In the genomic region with DNA sequence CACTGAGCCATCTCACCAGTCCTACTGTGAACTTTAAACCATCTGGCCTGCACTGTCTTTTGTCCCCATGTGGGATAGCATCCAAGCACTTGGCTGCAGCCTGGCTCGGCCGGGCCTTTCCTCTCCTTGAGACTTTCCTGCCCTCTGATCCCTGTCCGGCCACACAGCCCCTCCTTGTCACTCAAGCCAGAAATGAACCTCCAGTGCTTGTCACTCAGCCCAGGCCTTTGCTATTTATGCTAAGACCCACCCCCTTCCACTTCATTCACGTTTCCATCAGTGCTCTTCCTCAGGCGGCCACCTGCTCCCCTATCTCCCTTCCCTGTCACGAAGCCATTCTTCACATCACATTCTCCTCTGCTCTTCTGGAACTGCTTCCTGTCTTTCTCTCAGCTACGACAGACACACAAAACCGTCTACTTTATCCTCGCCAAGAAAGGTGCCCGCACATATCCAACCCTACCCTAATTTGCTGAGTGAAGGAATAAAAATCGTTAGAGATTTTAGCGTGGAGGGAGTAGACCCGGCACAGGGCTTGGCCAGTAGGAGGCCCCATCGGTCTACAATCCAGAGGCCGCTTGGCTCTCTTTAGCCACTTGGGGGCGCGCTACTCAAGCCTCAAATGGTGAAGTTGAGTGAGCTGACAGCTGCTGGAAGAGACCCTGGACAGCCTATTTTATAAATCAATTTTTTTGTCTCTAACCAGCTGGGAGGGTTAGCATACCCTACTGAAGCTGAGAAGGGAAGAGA, we compare ENCODE assay signal across 8 mouse cellular contexts. TPM values are rescaled to one million over a fixed set of nuclear protein-coding genes. Genes with fewer than 3 reads are reported as not detected.
DNase-seq lines count a peak whose midpoint lies in the region; ATAC-seq lines count a peak whose summit lies in the region.
"Had no signal": no experiment of that assay in that cellular context is flagged by ENCODE, and none has a peak within 500 bp of the region (broad histone marks: within the 10 kb centered on the region; RNA-seq: fewer than 3 reads in every experiment).

No protein-coding gene starts in this region.

- no peak overlapping the region for H3K27ac ChIP-seq in forebrain, embryonic 11.5 days (ENCODE audit: low read depth, low read length)
- H3K27ac ChIP-seq: limb, embryonic 15.5 days had no signal

- intact Hi-C loops in heart, postnatal 25 days (cut with DNase I) = loop anchor here (2.0 kb wide), 1 partner anchor 81 kb away; no protein-coding TSS in a partner anchor

- H3K27me3 ChIP-seq in forebrain, embryonic 11.5 days (ENCODE audit: control insufficient read depth, insufficient read depth, low read length) = no peaks in the 10 kb centered on the region
- H3K27me3 ChIP-seq: limb, embryonic 15.5 days had no signal

- H3K4me1 ChIP-seq in forebrain, embryonic 11.5 days (replicated peaks; ENCODE audit: control insufficient read depth, insufficient read depth, low read length) = no peaks in the 10 kb centered on the region
- H3K4me1 ChIP-seq: limb, embryonic 15.5 days had no signal

- H3K9ac ChIP-seq in forebrain, embryonic 11.5 days (ENCODE audit: low read length) = no peak overlapping the region
- H3K9ac ChIP-seq: limb, embryonic 15.5 days had no signal

- no peaks in the 10 kb centered on the region for H3K36me3 ChIP-seq in forebrain, embryonic 11.5 days (ENCODE audit: control insufficient read depth, insufficient read depth, low read length)
- H3K36me3 ChIP-seq: limb, embryonic 15.5 days had no signal

- WGBS in forebrain, embryonic 11.5 days = 21% methylated on average over 17 of the region's 17 CpGs

- H3K4me2 ChIP-seq in forebrain, embryonic 11.5 days (ENCODE audit: low read depth, low read length, severe bottlenecking) = peak overlapping the region; percentile 5; the same call in 1 of the 2 replicates
- H3K4me2 ChIP-seq: limb, embryonic 15.5 days had no signal

- DNase-seq in Muller cell, postnatal 12 days (ENCODE audit: inconsistent ontology term) = peak; percentile 65
- peak; percentile 93 for DNase-seq in c-Kit-positive CD71-negative TER-119-negative erythroid progenitor cells, embryonic 14.5 days (ENCODE audit: low read depth)
- peak; percentile 91 for DNase-seq in forebrain, embryonic 11.5 days (ENCODE audit: low spot score)
- DNase-seq in heart, postnatal 25 days (ENCODE audit: low spot score) = peak; percentile 31
- DNase-seq in layer of hippocampus, postnatal 10 days (ENCODE audit: low spot score in 2 of 2) = peak; percentile 92 to 94
- DNase-seq in right cerebral cortex, adult 2 months (ENCODE audit: low spot score in 2 of 2) = peak; percentile 80 to 89

- ATAC-seq in forebrain, embryonic 11.5 days (replicated peaks; ENCODE audit: low FRiP score) = peak; percentile 33
- ATAC-seq in megakaryocyte, adult 5-6 weeks (ENCODE audit: poor library complexity, severe bottlenecking) = peak; percentile 94

- no peaks in the 10 kb centered on the region for H3K9me3 ChIP-seq in forebrain, embryonic 11.5 days (ENCODE audit: control insufficient read depth, low read length)
- H3K9me3 ChIP-seq: limb, embryonic 15.5 days had no signal

- no peak overlapping the region for H3K4me3 ChIP-seq in forebrain, embryonic 11.5 days (ENCODE audit: low read depth, low read length)
- H3K4me3 ChIP-seq: limb, embryonic 15.5 days had no signal

RNA-seq across cellular contexts. Expression of gene Zfp574, which starts 33.2 kb away (rescaled TPM):
- polyA plus RNA-seq in forebrain, embryonic 11.5 days (2014; fragmentation: Nextera tagmentation; extraction: Ambion mirVana) = 34.3 and 38.3 TPM in 2 replicates
- 1 to 10 TPM; 9.8 to 9.9 TPM for total RNA-seq in heart, postnatal 25 days (2021)
- total RNA-seq in layer of hippocampus, postnatal 10 days (2021) = 10 to 100 TPM; 21.4 to 23.2 TPM
- 6.7 and 6.8 TPM in 2 replicates for total RNA-seq in megakaryocyte, adult 5-6 weeks (2015)
- 6.8 and 7.2 TPM in 2 replicates for total RNA-seq in megakaryocyte, adult 5-6 weeks (2017)

RNA-seq across cellular contexts. Expression of gene Grik5, which starts 33.4 kb away (rescaled TPM):
- polyA plus RNA-seq in forebrain, embryonic 11.5 days (2014; fragmentation: Nextera tagmentation; extraction: Ambion mirVana) = 13.6 and 14.0 TPM in 2 replicates
- total RNA-seq in heart, postnatal 25 days (2021) = 1 to 10 TPM; 4.5 to 4.8 TPM
- 100 to 1,000 TPM; 236 to 252 TPM for total RNA-seq in layer of hippocampus, postnatal 10 days (2021)
- 1.1 and 1.6 TPM in 2 replicates for total RNA-seq in megakaryocyte, adult 5-6 weeks (2015)
- 2.0 and 2.6 TPM in 2 replicates for total RNA-seq in megakaryocyte, adult 5-6 weeks (2017)

Comparison
In these comparisons a context has a peak if more than half of its experiments do, and no peak if none do; other contexts are left out.
1. DNase-seq: peak in every context shown above with its lines; median percentile 93 in c-Kit-positive CD71-negative TER-119-negative erythroid progenitor cells, embryonic 14.5 days; 93 in layer of hippocampus, postnatal 10 days; 91 in forebrain, embryonic 11.5 days; 84 in right cerebral cortex, adult 2 months; 65 in Muller cell, postnatal 12 days; 31 in heart, postnatal 25 days.
2. RNA of gene Grik5, which starts 33.4 kb away (total RNA-seq): 236 to 252 TPM in layer of hippocampus, postnatal 10 days; 4.5 to 4.8 TPM in heart, postnatal 25 days and 1.1 to 2.6 TPM in megakaryocyte, adult 5-6 weeks; every median in the first group is over 10 times any median in the second.